Mouse (Mus musculus): ENCODE results near the gene Myo3b.

Myo3b gene

GRCm38 (mm10) chr2:70463606-70464005 is 424.7 kb downstream of the Myo3b start:
- 97% methylated on average over 1 of the region's 1 CpGs for WGBS

GRCm38 (mm10) chr2:70471136-70471535 is 432.2 kb downstream of the Myo3b start:
- WGBS = 70% methylated on average over 5 of the region's 5 CpGs

GRCm38 (mm10) chr2:70471861-70472620 is 433.1 kb downstream of the Myo3b start:
- 4% methylated on average over 48 of the region's 48 CpGs for WGBS
